Mouse (Mus musculus) frontal cortex, postnatal 10 days (tissue): Measurements from ENCODE around the gene Il13ra1.
A peak's percentile ranks its signal among the peaks of the same experiment; 100 is the strongest.

Source experiments
- DNase-seq, 2 experiments: peaks; one replicate each; pipeline ENCODE4 v3.0.0; 2022; ENCODE audit warnings: low spot score in 2 of 2, mixed read lengths in 1 of 2

The Il13ra1 gene

GRCm38 (mm10) chrX:36111622-36112421, at the start of gene Il13ra1:
Gene Il13ra1 (plus strand): TSS chrX:36112110.
- peak; percentile 2 to 11 for DNase-seq

- no peak for DNase-seq
Measured at GRCm38 (mm10) chrX:36073997-36074396, 37.9 kb upstream of the Il13ra1 start.

- DNase-seq, result no peak
Measured at GRCm38 (mm10) chrX:36077164-36077563, 34.7 kb upstream of the Il13ra1 start.

GRCm38 (mm10) chrX:36082917-36083316, 29.0 kb upstream of the Il13ra1 start:
- no peak for DNase-seq

GRCm38 (mm10) chrX:36088464-36089256, 23.2 kb upstream of the Il13ra1 start:
- no peak for DNase-seq

GRCm38 (mm10) chrX:36100883-36101282, 11.0 kb upstream of the Il13ra1 start:
- no peak for DNase-seq

- DNase-seq, result no peak
Measured at GRCm38 (mm10) chrX:36101318-36101717, 10.6 kb upstream of the Il13ra1 start.

- no peak for DNase-seq
Measured at GRCm38 (mm10) chrX:36108601-36109000, 3.3 kb upstream of the Il13ra1 start.

GRCm38 (mm10) chrX:36112422-36112750, 476 bp downstream of the Il13ra1 start:
- DNase-seq, result no peak

GRCm38 (mm10) chrX:36115171-36115570, 3.3 kb downstream of the Il13ra1 start:
- no peak for DNase-seq

- no peak for DNase-seq
Measured at GRCm38 (mm10) chrX:36129037-36129770, 17.3 kb downstream of the Il13ra1 start.

GRCm38 (mm10) chrX:36129771-36130108, 17.8 kb downstream of the Il13ra1 start:
- no peak for DNase-seq

GRCm38 (mm10) chrX:36136346-36136745, 24.4 kb downstream of the Il13ra1 start:
- no peak for DNase-seq

- no peak for DNase-seq
Measured at GRCm38 (mm10) chrX:36141994-36142639, 30.2 kb downstream of the Il13ra1 start.

GRCm38 (mm10) chrX:36146746-36147145, 34.8 kb downstream of the Il13ra1 start:
- no peak for DNase-seq

- DNase-seq, result no peak
Measured at GRCm38 (mm10) chrX:36150100-36150499, 38.2 kb downstream of the Il13ra1 start.

GRCm38 (mm10) chrX:36156677-36157076, 44.8 kb downstream of the Il13ra1 start:
- no peak for DNase-seq

- peak; percentile 4 to 11 for DNase-seq
Measured at GRCm38 (mm10) chrX:36161567-36161966, 49.7 kb downstream of the Il13ra1 start.

GRCm38 (mm10) chrX:36183625-36184024, 71.7 kb downstream of the Il13ra1 start:
- no peak for DNase-seq

- no peak for DNase-seq
Measured at GRCm38 (mm10) chrX:36186036-36186435, 74.1 kb downstream of the Il13ra1 start.

- DNase-seq, result no peak
Measured at GRCm38 (mm10) chrX:36186443-36186842, 74.5 kb downstream of the Il13ra1 start.

GRCm38 (mm10) chrX:36193951-36194350, 82.0 kb downstream of the Il13ra1 start:
- DNase-seq, result no peak
